Mouse (Mus musculus) duodenum, adult 2 months (tissue): ENCODE measurements around the gene Hnrnpdl. TPM values are rescaled to one million over a fixed set of nuclear protein-coding genes. Genes with fewer than 3 reads are reported as not detected.

Experiments used
- polyA plus RNA-seq: library from polyadenylated mRNA; depleted of rRNA; stranded (reverse); fragments of >200 nt; gene quantifications from 2 replicates; pipeline ENCODE4 v1.2.3, GENCODE M21; 2012; ENCODE audit warnings: low replicate concordance; rRNA removed

Hnrnpdl gene
- 31.6 and 40.0 TPM in 2 replicates for polyA plus RNA-seq

DNA sequence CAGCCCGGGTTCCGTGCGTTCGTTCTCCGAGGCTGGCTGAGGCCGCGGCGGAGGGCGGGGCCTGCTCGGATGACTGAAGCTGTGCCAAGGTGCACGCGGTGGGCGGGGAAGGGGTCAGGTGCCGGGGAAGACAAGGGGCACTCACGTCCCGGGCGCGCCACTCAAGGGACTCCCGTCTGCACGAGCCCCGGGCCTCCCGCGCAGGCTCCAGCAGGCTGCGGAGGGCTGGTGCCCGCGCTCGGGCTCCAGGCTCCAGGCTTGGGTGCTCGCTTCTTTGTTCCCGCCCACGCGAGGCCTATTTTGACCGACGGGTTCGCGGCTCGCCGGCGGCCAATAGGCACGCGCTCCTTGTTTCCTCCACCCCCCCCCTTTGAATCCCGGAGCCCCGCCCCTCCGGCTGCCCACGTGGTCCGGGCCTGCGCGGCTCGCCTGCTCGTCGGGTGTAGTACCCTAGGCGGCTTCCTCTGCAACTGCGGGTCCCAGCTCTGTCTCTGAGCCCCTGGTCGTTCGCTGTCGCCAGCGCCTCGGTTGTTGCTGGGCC is at the start of gene Hnrnpdl, which contains the start of gene Enoph1:
Gene Hnrnpdl, minus strand, starts transcription at position 63 of the 541 bp plus-strand sequence.
Gene Enoph1, plus strand, starts transcription at position 384 of the 541 bp plus-strand sequence.

Other genes with a start within 250 kb of the Hnrnpdl start
- gene Vamp9, start 133.4 kb downstream of the Hnrnpdl start, polyA plus RNA-seq = not detected in 2 replicates
- 36.1 and 92.1 TPM in 2 replicates for gene Hnrnpd, start 60.7 kb downstream of the Hnrnpdl start, polyA plus RNA-seq
- 3.3 and 8.5 TPM in 2 replicates for gene 4930524J08Rik, start 60.6 kb downstream of the Hnrnpdl start, polyA plus RNA-seq
- gene Enoph1, start 321 bp upstream of the Hnrnpdl start, polyA plus RNA-seq = 22.4 and 46.0 TPM in 2 replicates
- gene Tmem150c, start 120.1 kb upstream of the Hnrnpdl start, polyA plus RNA-seq = 0.02 and 0.13 TPM in 2 replicates